18 mouse cellular contexts compared by ENCODE assay signal in genomic region chr1:36241903-36242429, GRCm38 (mm10). TPM values are rescaled to one million over a fixed set of nuclear protein-coding genes. Genes with fewer than 3 reads are reported as not detected.
DNase-seq lines count a peak whose midpoint lies in the region; ATAC-seq and TF ChIP-seq lines count a peak whose summit lies in the region.
"Had no signal": no experiment of that assay in that cellular context is flagged by ENCODE, and none has a peak within 500 bp of the region (broad histone marks: within the 10 kb centered on the region; RNA-seq: fewer than 3 reads in every experiment).

No protein-coding gene starts in this region.

- H3K4me1 ChIP-seq in intestine, embryonic 16.5 days (ENCODE audit: control insufficient read depth, insufficient read depth, low read length), result peaks cover 8% of the 10 kb centered on the region
- H3K4me1 ChIP-seq in intestine, embryonic 15.5 days (replicated peaks), result no peaks in the 10 kb centered on the region; the same call in 1 of the 2 replicates
- peaks cover 16% of the 10 kb centered on the region for H3K4me1 ChIP-seq in thymus, adult 2 months (replicated peaks; ENCODE audit: control insufficient read depth, insufficient read depth, low read length)
- peaks cover 42% of the 10 kb centered on the region for H3K4me1 ChIP-seq in liver, embryonic 13.5 days (replicated peaks)
- peaks cover 12% of the 10 kb centered on the region for H3K4me1 ChIP-seq in kidney, embryonic 16.5 days (ENCODE audit: insufficient read depth, low read length)
- H3K4me1 ChIP-seq in kidney, embryonic 14.5 days (ENCODE audit: control insufficient read depth, insufficient read depth, low read length), result peaks cover 8% of the 10 kb centered on the region

- H3K27ac ChIP-seq in intestine, embryonic 16.5 days (ENCODE audit: low read length), result no peak overlapping the region
- H3K27ac ChIP-seq in intestine, embryonic 15.5 days, result no peak overlapping the region
- peak overlapping the region; percentile 2; the same call in 1 of the 2 replicates for H3K27ac ChIP-seq in thymus, adult 2 months (ENCODE audit: control insufficient read depth, insufficient read depth, low read length)
- H3K27ac ChIP-seq in liver, embryonic 13.5 days, result no peak overlapping the region
- H3K27ac ChIP-seq in kidney, embryonic 16.5 days (ENCODE audit: low read length), result no peak overlapping the region
- H3K27ac ChIP-seq in kidney, embryonic 14.5 days (ENCODE audit: low read depth, low read length), result no peak overlapping the region
- H3K27ac ChIP-seq: heart, adult 2 months; hindbrain, embryonic 14.5 days; kidney, postnatal 0 days; limb, embryonic 15.5 days had no signal

- H3K36me3 ChIP-seq in intestine, embryonic 16.5 days (ENCODE audit: control insufficient read depth, insufficient read depth, low read length), result no peaks in the 10 kb centered on the region
- no peaks in the 10 kb centered on the region for H3K36me3 ChIP-seq in intestine, embryonic 15.5 days
- H3K36me3 ChIP-seq in thymus, adult 2 months (ENCODE audit: control insufficient read depth, insufficient read depth, low read length), result no peaks in the 10 kb centered on the region
- 0 out of 2 replicates have a peak, but pooled peaks cover 2% of the 10 kb centered on the region for H3K36me3 ChIP-seq in liver, embryonic 13.5 days
- no peaks in the 10 kb centered on the region for H3K36me3 ChIP-seq in kidney, embryonic 16.5 days (ENCODE audit: insufficient read depth, low read length)
- no peaks in the 10 kb centered on the region for H3K36me3 ChIP-seq in kidney, embryonic 14.5 days (ENCODE audit: control insufficient read depth, insufficient read depth, low read length)
- H3K36me3 ChIP-seq: limb, embryonic 15.5 days had no signal

- ATAC-seq in intestine, embryonic 16.5 days, result no peak
- ATAC-seq in intestine, embryonic 15.5 days, result no peak
- ATAC-seq in liver, embryonic 13.5 days (ENCODE audit: low read depth), result no peak
- ATAC-seq in kidney, embryonic 16.5 days (ENCODE audit: low FRiP score, low TSS enrichment), result no peak
- no peak for ATAC-seq in kidney, embryonic 14.5 days (ENCODE audit: low FRiP score, low TSS enrichment)
- ATAC-seq: forebrain, postnatal 0 days had no signal

- TF ChIP-seq POLR2A in thymus, adult 2 months (IDR thresholded peaks at IDR 0.05; ENCODE audit: control insufficient read depth, extremely low read depth, insufficient read depth, low read length, poor library complexity), result no peak

- H3K9ac ChIP-seq in intestine, embryonic 16.5 days (ENCODE audit: low read depth, low read length), result peak overlapping the region; percentile 21; the same call in 1 of the 2 replicates
- no peak overlapping the region for H3K9ac ChIP-seq in intestine, embryonic 15.5 days
- H3K9ac ChIP-seq in liver, embryonic 13.5 days, result no peak overlapping the region
- H3K9ac ChIP-seq in kidney, embryonic 16.5 days (replicated peaks; ENCODE audit: low read length), result no peak overlapping the region
- no peak overlapping the region; the same call in 1 of the 2 replicates for H3K9ac ChIP-seq in kidney, embryonic 14.5 days (ENCODE audit: low read depth, low read length)
- H3K9ac ChIP-seq: forebrain, postnatal 0 days; hindbrain, embryonic 14.5 days; limb, embryonic 15.5 days had no signal

- no peaks in the 10 kb centered on the region for H3K27me3 ChIP-seq in intestine, embryonic 16.5 days (replicated peaks; ENCODE audit: control insufficient read depth, insufficient read depth, low read length)
- no peaks in the 10 kb centered on the region for H3K27me3 ChIP-seq in intestine, embryonic 15.5 days (replicated peaks)
- H3K27me3 ChIP-seq in thymus, adult 2 months (ENCODE audit: control insufficient read depth, insufficient read depth, low read length), result no peaks in the 10 kb centered on the region
- H3K27me3 ChIP-seq in liver, embryonic 13.5 days, result no peaks in the 10 kb centered on the region
- no peaks in the 10 kb centered on the region for H3K27me3 ChIP-seq in kidney, embryonic 16.5 days (ENCODE audit: insufficient read depth, low read length)
- H3K27me3 ChIP-seq in kidney, embryonic 14.5 days (ENCODE audit: control insufficient read depth, insufficient read depth, low read length), result no peaks in the 10 kb centered on the region

- WGBS in intestine, embryonic 16.5 days, result 85% methylated on average over 15 of the region's 15 CpGs
- 88% methylated on average over 15 of the region's 15 CpGs for WGBS in intestine, embryonic 15.5 days
- WGBS in thymus, adult 2 months, result 70% methylated on average over 15 of the region's 15 CpGs
- 86% methylated on average over 15 of the region's 15 CpGs for WGBS in liver, embryonic 13.5 days (ENCODE audit: insufficient replicate concordance)
- WGBS in kidney, embryonic 16.5 days, result 69% methylated on average over 15 of the region's 15 CpGs
- 75% methylated on average over 15 of the region's 15 CpGs for WGBS in kidney, embryonic 14.5 days

- no peak for DNase-seq in thymus, adult 2 months
- no peak for DNase-seq in thymus, postnatal 4 days
- no peak for DNase-seq in liver, embryonic 13.5 days
- DNase-seq in thymus, postnatal 25 days, result no peak
- DNase-seq: adrenal gland, postnatal 25 days; cerebellum, adult 9-11 months; embryo, embryonic 11 days; forebrain, postnatal 0 days; heart, adult 2 months; lung, postnatal 10 days; thymus, postnatal 36 days had no signal

- no peak for TF ChIP-seq CTCF in thymus, adult 2 months (IDR thresholded peaks at IDR 0.05; ENCODE audit: borderline replicate concordance, control insufficient read depth, extremely low read depth, insufficient read depth, low read length, poor library complexity)

- no peaks in the 10 kb centered on the region for H3K9me3 ChIP-seq in intestine, embryonic 16.5 days (ENCODE audit: control insufficient read depth, low read length)
- H3K9me3 ChIP-seq in intestine, embryonic 15.5 days, result no peaks in the 10 kb centered on the region
- no peaks in the 10 kb centered on the region for H3K9me3 ChIP-seq in liver, embryonic 13.5 days (replicated peaks)
- H3K9me3 ChIP-seq in kidney, embryonic 16.5 days (ENCODE audit: low read length), result no peaks in the 10 kb centered on the region
- no peaks in the 10 kb centered on the region for H3K9me3 ChIP-seq in kidney, embryonic 14.5 days (ENCODE audit: control insufficient read depth, low read length)
- H3K9me3 ChIP-seq: limb, embryonic 15.5 days had no signal

- no peak overlapping the region for H3K4me3 ChIP-seq in intestine, embryonic 16.5 days (ENCODE audit: low read length)
- no peak overlapping the region for H3K4me3 ChIP-seq in intestine, embryonic 15.5 days (replicated peaks)
- H3K4me3 ChIP-seq in thymus, adult 2 months (ENCODE audit: control insufficient read depth, insufficient read depth, low read length), result no peak overlapping the region; the same call in 1 of the 2 replicates
- H3K4me3 ChIP-seq in liver, embryonic 13.5 days (replicated peaks), result peak overlapping the region; percentile 97; the same call in 1 of the 2 replicates
- H3K4me3 ChIP-seq in kidney, embryonic 16.5 days (ENCODE audit: low read length), result no peak overlapping the region
- H3K4me3 ChIP-seq in kidney, embryonic 14.5 days (ENCODE audit: low read length), result no peak overlapping the region
- H3K4me3 ChIP-seq: heart, adult 2 months; limb, embryonic 15.5 days had no signal

- no peak overlapping the region for H3K4me2 ChIP-seq in intestine, embryonic 16.5 days (ENCODE audit: low read depth, low read length)
- no peak overlapping the region for H3K4me2 ChIP-seq in intestine, embryonic 15.5 days (replicated peaks)
- H3K4me2 ChIP-seq in liver, embryonic 13.5 days, result no peak overlapping the region; the same call in 1 of the 2 replicates
- no peak overlapping the region for H3K4me2 ChIP-seq in kidney, embryonic 16.5 days (replicated peaks; ENCODE audit: low read depth, low read length)
- H3K4me2 ChIP-seq in kidney, embryonic 14.5 days (replicated peaks; ENCODE audit: low read depth, low read length), result no peak overlapping the region
- H3K4me2 ChIP-seq: limb, embryonic 15.5 days had no signal

RNA-seq across cellular contexts. Expression of gene Uggt1, which starts 2.6 kb away (rescaled TPM):
- polyA plus RNA-seq in intestine, embryonic 16.5 days (2015; fragmentation: Nextera tagmentation; extraction: Ambion mirVana), result 44.6 and 49.5 TPM in 2 replicates
- 50.3 and 57.5 TPM in 2 replicates for polyA plus RNA-seq in intestine, embryonic 15.5 days (2015; fragmentation: Nextera tagmentation; extraction: Ambion mirVana)
- polyA plus RNA-seq in thymus, adult 2 months (2012; rRNA removed), result 31.8 and 33.0 TPM in 2 replicates
- 18.4 and 22.2 TPM in 2 replicates for polyA plus RNA-seq in liver, embryonic 13.5 days (2015; fragmentation: Nextera tagmentation; extraction: Ambion mirVana)
- polyA plus RNA-seq in kidney, embryonic 16.5 days (2015; fragmentation: Nextera tagmentation; extraction: Ambion mirVana), result 61.3 and 69.0 TPM in 2 replicates
- polyA plus RNA-seq in kidney, embryonic 14.5 days (2014; fragmentation: Nextera tagmentation; extraction: Ambion mirVana), result 58.0 and 81.1 TPM in 2 replicates

RNA-seq across cellular contexts. Expression of gene Neurl3, which starts 32.5 kb away (rescaled TPM):
- polyA plus RNA-seq in intestine, embryonic 16.5 days (2015; fragmentation: Nextera tagmentation; extraction: Ambion mirVana), result 29.6 and 31.0 TPM in 2 replicates
- polyA plus RNA-seq in intestine, embryonic 15.5 days (2015; fragmentation: Nextera tagmentation; extraction: Ambion mirVana), result 24.2 and 25.6 TPM in 2 replicates
- 13.4 and 14.3 TPM in 2 replicates for polyA plus RNA-seq in thymus, adult 2 months (2012; rRNA removed)
- 2.4 and 2.8 TPM in 2 replicates for polyA plus RNA-seq in liver, embryonic 13.5 days (2015; fragmentation: Nextera tagmentation; extraction: Ambion mirVana)
- polyA plus RNA-seq in kidney, embryonic 16.5 days (2015; fragmentation: Nextera tagmentation; extraction: Ambion mirVana), result 18.4 TPM in 2 replicates
- polyA plus RNA-seq in kidney, embryonic 14.5 days (2014; fragmentation: Nextera tagmentation; extraction: Ambion mirVana), result 10.8 and 17.4 TPM in 2 replicates
